Mouse (Mus musculus) limb, embryonic 15.5 days (tissue): ENCODE data around the gene Arhgap29. TPM values are rescaled to one million over a fixed set of nuclear protein-coding genes. Genes with fewer than 3 reads are reported as not detected.

Experiments
- ATAC-seq: fragments of 200-750 bp; cut with Nextera tagmentation; 2 replicates; pipeline ENCODE4 v1.8.0; 2017; ENCODE audit warnings: low read depth, moderate TSS enrichment; ENCODE audit not compliant: insufficient number of reproducible peaks, low FRiP score, low TSS enrichment
- H3K27ac ChIP-seq: fragments of 300-500 bp; sonication (generic); 2 replicates; pipeline ENCODE4 v1.5.1; 2015; ENCODE audit warnings: moderate library complexity, mild to moderate bottlenecking, inconsistent platforms
- H3K27me3 ChIP-seq: fragments of 300-500 bp; sonication (generic); 2 replicates; pipeline ENCODE4 v1.6.1; 2015; ENCODE audit warnings: inconsistent platforms
- H3K36me3 ChIP-seq: fragments of 300-500 bp; sonication (generic); 2 replicates; pipeline ENCODE4 v1.6.1; 2015; ENCODE audit warnings: inconsistent platforms
- H3K4me1 ChIP-seq: fragments of 300-500 bp; sonication (generic); 2 replicates; pipeline ENCODE4 v1.6.1; 2015; ENCODE audit warnings: inconsistent platforms
- H3K4me2 ChIP-seq: fragments of 300-500 bp; sonication (generic); 2 replicates; pipeline ENCODE4 v1.6.1; 2015; ENCODE audit warnings: mild to moderate bottlenecking, inconsistent platforms
- H3K4me3 ChIP-seq: fragments of 300-500 bp; sonication (generic); 2 replicates; pipeline ENCODE4 v1.5.1; 2015; ENCODE audit warnings: mild to moderate bottlenecking, inconsistent platforms
- H3K9ac ChIP-seq: fragments of 300-500 bp; sonication (generic); 2 replicates; pipeline ENCODE4 v1.6.1; 2015; ENCODE audit warnings: inconsistent platforms
- H3K9me3 ChIP-seq: fragments of 300-500 bp; sonication (generic); 2 replicates; pipeline ENCODE4 v1.6.1; 2016; ENCODE audit warnings: inconsistent platforms
- WGBS: fragments of 180-500 bp; shearing (Covaris S2); methylation state at CpG from one replicate; pipeline ENCODE4 v1.1.7; 2015; 5-methylcytosine and 5-hydroxymethylcytosine counted together
- polyA plus RNA-seq: library from polyadenylated mRNA; unstranded; fragments of >200 nt; fragmentation: Nextera tagmentation; extraction: Ambion mirVana; gene quantifications from 2 replicates; pipeline ENCODE4 v1.2.1, GENCODE M21; 2015

Arhgap29 gene
- 40.8 and 46.8 TPM in 2 replicates for polyA plus RNA-seq

DNA sequence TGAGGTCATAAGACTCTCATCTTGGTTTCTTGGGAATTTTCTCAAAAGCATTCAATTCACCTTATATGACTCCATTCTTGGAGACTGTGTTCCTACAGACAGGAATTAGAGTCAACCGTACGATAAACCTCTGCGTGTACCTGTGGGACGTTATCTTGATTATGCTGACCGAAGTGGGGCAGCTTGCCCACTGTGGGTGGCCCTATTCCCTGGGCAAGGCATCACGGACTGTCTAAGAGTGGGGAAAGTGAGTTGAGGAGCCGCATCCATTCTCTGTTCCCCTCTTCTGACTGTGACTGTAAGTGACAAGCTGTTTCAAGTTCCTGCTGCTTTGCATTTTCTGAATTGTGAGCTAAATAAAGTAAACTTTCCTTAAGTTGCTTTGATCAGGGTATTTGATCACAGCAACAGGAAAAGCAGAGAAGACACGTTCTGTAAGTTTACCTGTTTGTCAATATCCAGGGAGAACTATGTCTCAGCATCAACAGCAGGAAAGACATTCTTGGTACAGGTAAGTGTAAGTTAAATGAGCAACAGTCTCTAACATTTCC is at the start of gene Arhgap29:
Arhgap29 (plus strand) TSS at position 501 of the 551 bp plus-strand sequence.
- Histone ChIP-seq H3K4me1 (0 out of 2 replicates have a peak, but pooled peaks cover 4% of the 10 kb centered on the region), H3K9me3 (no peaks in the 10 kb centered on the region), H3K9ac (peak within 1 kb of the TSS; percentile 56), H3K4me2 (peak within 1 kb of the TSS; percentile 80), H3K4me3 (peak within 1 kb of the TSS; percentile 77), H3K27ac (peak within 1 kb of the TSS; percentile 50), H3K36me3 (no peaks in the 10 kb centered on the region), H3K27me3 (no peaks in the 10 kb centered on the region)
- WGBS, result 92% methylated on average over 8 of the region's 8 CpGs
- no peak for ATAC-seq

- WGBS, result 69% methylated on average over 5 of the region's 5 CpGs
- peaks cover 18% of the 10 kb centered on the region for H3K4me1 ChIP-seq
Measured at GRCm38 (mm10) chr3:121902729-121903128, 49.6 kb upstream of the Arhgap29 start.

DNA sequence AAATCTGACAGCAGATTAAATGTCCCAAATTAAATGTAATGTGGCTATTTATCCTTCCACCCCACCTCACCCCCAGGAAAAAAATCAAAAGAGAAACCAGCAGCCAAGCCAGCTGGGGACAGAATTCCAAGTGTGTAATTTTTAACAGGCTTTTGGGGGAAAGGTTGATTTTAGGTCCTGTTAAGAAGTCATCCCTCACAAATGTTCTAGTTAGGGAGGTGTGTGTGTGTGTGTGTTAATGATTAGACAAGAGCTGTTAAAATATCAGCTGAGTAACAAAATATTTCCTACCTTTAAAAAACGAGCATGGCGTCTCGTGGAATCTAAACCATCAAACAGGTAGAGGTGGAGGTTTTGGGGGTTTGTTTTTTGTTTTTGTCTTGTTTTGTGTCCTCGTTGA is 49.1 kb upstream of the Arhgap29 start:
- 42% methylated on average over 4 of the region's 4 CpGs for WGBS
- no peaks in the 10 kb centered on the region for H3K27me3 ChIP-seq

More at GRCm38 (mm10) chr3:121902729-121903128, 49.6 kb upstream of the Arhgap29 start:
- Histone ChIP-seq H3K27me3 (no peaks in the 10 kb centered on the region), H3K9me3 (no peaks in the 10 kb centered on the region), H3K36me3 (no peaks in the 10 kb centered on the region), H3K4me2 (no peak overlapping the region), H3K9ac (no peak overlapping the region), H3K27ac (no peak overlapping the region), H3K4me3 (no peak overlapping the region)
- no peak for ATAC-seq

DNA sequence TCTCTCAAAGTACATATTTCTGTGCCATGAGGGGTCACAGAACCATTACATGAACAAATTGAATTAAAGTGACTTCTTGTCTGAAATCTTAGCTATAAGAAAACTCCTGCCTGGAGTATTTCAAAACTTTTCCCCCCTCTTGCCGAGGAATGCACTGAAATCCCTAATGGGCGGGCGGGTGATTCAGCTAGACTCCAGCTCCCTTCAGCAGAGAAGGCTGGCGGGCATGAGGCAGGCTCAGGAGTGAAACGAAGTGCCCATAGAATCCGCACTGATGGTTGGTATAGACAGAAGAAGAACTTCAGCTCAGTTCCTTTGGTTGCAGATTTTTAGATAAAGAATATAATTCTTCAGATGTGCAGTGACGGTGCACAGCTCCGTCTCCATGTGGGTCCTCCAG is 48.6 kb upstream of the Arhgap29 start:
- WGBS, result 57% methylated on average over 8 of the region's 8 CpGs
- no peak overlapping the region for H3K9ac ChIP-seq
- no peak for ATAC-seq
- H3K9me3 ChIP-seq, result no peaks in the 10 kb centered on the region
- H3K27ac ChIP-seq, result no peak overlapping the region
- H3K27me3 ChIP-seq, result no peaks in the 10 kb centered on the region
- no peak overlapping the region for H3K4me3 ChIP-seq
- no peak overlapping the region for H3K4me2 ChIP-seq
- H3K4me1 ChIP-seq, result peaks cover 11% of the 10 kb centered on the region; the same call in 1 of the 2 replicates
- H3K36me3 ChIP-seq, result no peaks in the 10 kb centered on the region

More for the DNA sequence above, 49.1 kb upstream of the Arhgap29 start:
- Histone ChIP-seq H3K4me3 (no peak overlapping the region), H3K27ac (no peak overlapping the region), H3K9me3 (no peaks in the 10 kb centered on the region), H3K4me1 (peaks cover 13% of the 10 kb centered on the region), H3K9ac (no peak overlapping the region), H3K36me3 (no peaks in the 10 kb centered on the region), H3K4me2 (no peak overlapping the region)
- no peak for ATAC-seq

DNA sequence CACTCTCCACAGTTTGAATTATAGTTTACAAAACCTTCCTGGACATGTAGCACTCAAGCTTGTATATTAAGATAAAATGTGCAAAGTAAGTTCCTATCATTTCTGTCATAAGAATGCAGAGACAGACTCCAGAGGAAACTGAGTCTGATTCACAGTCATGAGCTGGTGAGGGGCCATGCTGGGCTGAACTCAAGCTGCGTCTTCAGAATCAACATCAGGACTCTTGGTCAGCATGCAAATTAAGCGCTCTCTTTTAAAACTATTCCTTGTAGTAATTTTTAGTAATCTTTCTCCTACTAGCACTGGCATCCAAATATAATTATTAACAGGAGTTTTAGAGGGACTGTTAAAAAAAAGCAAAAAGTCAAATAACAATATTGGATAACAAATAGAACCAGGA is 47.9 kb upstream of the Arhgap29 start:
- Histone ChIP-seq H3K27me3 (no peaks in the 10 kb centered on the region), H3K9me3 (no peaks in the 10 kb centered on the region), H3K36me3 (no peaks in the 10 kb centered on the region), H3K9ac (no peak overlapping the region), H3K4me2 (no peak overlapping the region), H3K27ac (no peak overlapping the region), H3K4me3 (no peak overlapping the region), H3K4me1 (peaks cover 11% of the 10 kb centered on the region; the same call in 1 of the 2 replicates)
- WGBS, result 87% methylated on average over 2 of the region's 2 CpGs
- no peak for ATAC-seq

DNA sequence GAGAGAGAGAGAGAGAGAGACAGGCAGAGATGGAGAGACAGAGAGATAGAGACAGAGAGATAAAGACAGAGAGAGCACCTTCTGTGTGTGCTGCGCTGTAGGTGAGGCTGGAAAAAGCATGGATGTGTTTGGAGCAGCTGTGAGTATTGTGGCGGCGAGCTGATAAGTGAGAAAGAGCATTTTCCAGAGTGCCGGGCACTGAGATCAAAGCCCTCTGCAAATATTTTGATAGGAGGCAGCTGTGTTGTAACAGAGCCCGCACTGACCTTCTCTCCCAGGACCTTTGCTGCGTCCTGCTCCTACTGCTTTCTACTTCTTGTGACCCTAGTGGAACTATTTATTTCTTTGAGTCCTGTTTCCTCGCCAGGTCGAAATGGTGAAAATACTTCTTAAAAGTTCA is 45.7 kb upstream of the Arhgap29 start:
- no peak overlapping the region for H3K9ac ChIP-seq
- ATAC-seq, result no peak
- WGBS, result 30% methylated on average over 8 of the region's 8 CpGs
- H3K27ac ChIP-seq, result no peak overlapping the region
- no peaks in the 10 kb centered on the region for H3K36me3 ChIP-seq
- no peaks in the 10 kb centered on the region for H3K27me3 ChIP-seq
- H3K4me2 ChIP-seq, result no peak overlapping the region
- peaks cover 11% of the 10 kb centered on the region; the same call in 1 of the 2 replicates for H3K4me1 ChIP-seq
- H3K4me3 ChIP-seq, result no peak overlapping the region
- no peaks in the 10 kb centered on the region for H3K9me3 ChIP-seq

DNA sequence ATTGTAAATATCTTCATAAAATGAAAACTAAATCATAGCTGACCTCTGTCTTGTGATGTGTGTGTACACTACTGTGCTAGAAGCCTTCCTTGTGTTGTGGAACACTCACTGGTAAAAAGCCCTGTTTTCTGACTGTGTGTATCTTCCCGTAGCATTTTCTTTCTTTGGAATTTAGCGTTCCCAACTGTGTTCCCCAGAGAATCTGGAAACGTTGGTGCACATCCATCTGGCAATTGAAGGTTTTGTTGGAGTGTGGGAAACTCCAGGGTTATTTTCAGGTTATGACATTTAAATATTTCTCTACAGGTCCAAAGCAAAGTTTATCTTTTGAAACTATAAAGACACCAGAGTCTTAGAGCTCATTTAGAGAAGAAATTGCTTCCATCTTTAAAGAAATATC is 43.2 kb upstream of the Arhgap29 start:
- no peak overlapping the region for H3K27ac ChIP-seq
- ATAC-seq, result no peak
- no peaks in the 10 kb centered on the region for H3K36me3 ChIP-seq
- H3K9ac ChIP-seq, result no peak overlapping the region
- no peaks in the 10 kb centered on the region for H3K9me3 ChIP-seq
- H3K4me3 ChIP-seq, result no peak overlapping the region
- 48% methylated on average over 3 of the region's 3 CpGs for WGBS
- no peaks in the 10 kb centered on the region for H3K27me3 ChIP-seq
- no peaks in the 10 kb centered on the region for H3K4me1 ChIP-seq
- no peak overlapping the region for H3K4me2 ChIP-seq

DNA sequence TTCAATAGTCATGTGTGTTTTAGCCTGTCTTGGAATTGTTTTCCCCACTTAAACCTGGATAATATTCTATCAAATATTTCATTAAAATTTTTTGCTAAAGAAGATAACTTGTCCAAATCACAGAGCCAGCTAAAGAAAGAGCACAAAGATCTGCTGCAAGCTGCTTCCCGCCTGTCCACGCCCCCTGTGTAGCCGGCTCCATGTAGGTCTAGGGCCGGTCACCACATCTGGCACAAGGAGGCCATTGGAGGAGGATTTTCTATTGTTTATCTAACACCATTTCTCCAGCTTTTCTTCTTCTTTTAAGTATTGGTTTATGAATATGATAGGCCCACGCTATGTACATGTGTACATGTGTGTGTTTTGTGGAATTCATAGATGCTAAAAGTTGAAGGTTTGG is 38.9 kb upstream of the Arhgap29 start:
- ATAC-seq, result no peak
- H3K36me3 ChIP-seq, result no peaks in the 10 kb centered on the region
- H3K9me3 ChIP-seq, result no peaks in the 10 kb centered on the region
- no peak overlapping the region for H3K4me2 ChIP-seq
- H3K27me3 ChIP-seq, result no peaks in the 10 kb centered on the region
- H3K4me3 ChIP-seq, result no peak overlapping the region
- H3K4me1 ChIP-seq, result no peaks in the 10 kb centered on the region
- no peak overlapping the region for H3K27ac ChIP-seq
- no peak overlapping the region for H3K9ac ChIP-seq
- WGBS, result 87% methylated on average over 5 of the region's 5 CpGs

- H3K27ac ChIP-seq, result peak overlapping the region; percentile 60
Measured at GRCm38 (mm10) chr3:121914459-121915185, 37.7 kb upstream of the Arhgap29 start.

DNA sequence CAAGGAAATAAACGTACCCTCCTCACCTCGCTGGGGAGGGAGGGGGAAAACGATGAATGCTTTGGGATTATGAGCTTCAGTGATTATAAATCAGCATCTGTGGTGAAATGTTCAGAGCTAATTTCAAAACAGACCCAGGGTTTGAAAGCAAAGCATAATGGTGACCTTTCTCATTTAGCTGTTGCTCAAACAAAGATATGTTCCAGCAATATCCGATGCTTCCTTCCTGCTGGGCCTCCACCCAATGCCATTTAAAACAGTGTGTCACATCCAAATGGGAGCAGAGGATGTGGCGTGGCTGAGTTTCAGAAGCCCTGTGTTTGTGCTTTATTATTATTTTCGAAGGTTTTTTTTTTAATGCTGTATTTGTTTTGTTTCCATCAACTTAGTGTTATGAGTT is 37.1 kb upstream of the Arhgap29 start:
- no peak overlapping the region for H3K9ac ChIP-seq
- no peak for ATAC-seq
- no peaks in the 10 kb centered on the region for H3K36me3 ChIP-seq
- H3K27me3 ChIP-seq, result no peaks in the 10 kb centered on the region
- no peaks in the 10 kb centered on the region for H3K4me1 ChIP-seq
- H3K4me2 ChIP-seq, result no peak overlapping the region
- H3K9me3 ChIP-seq, result no peaks in the 10 kb centered on the region
- H3K27ac ChIP-seq, result peak overlapping the region; percentile 60; the same call in 1 of the 2 replicates
- WGBS, result 73% methylated on average over 6 of the region's 6 CpGs
- H3K4me3 ChIP-seq, result no peak overlapping the region

More at GRCm38 (mm10) chr3:121914459-121915185, 37.7 kb upstream of the Arhgap29 start:
- Histone ChIP-seq H3K9ac (no peak overlapping the region), H3K9me3 (no peaks in the 10 kb centered on the region), H3K4me3 (no peak overlapping the region), H3K27me3 (no peaks in the 10 kb centered on the region), H3K4me2 (no peak overlapping the region), H3K36me3 (no peaks in the 10 kb centered on the region), H3K4me1 (no peaks in the 10 kb centered on the region)
- no peak for ATAC-seq
- 48% methylated on average over 13 of the region's 13 CpGs for WGBS

- 85% methylated on average over 5 of the region's 5 CpGs for WGBS
- H3K4me3 ChIP-seq, result no peak overlapping the region
- H3K27ac ChIP-seq, result no peak overlapping the region
- ATAC-seq, result no peak
- no peak overlapping the region for H3K9ac ChIP-seq
- H3K9me3 ChIP-seq, result no peaks in the 10 kb centered on the region
- H3K4me1 ChIP-seq, result no peaks in the 10 kb centered on the region
- H3K27me3 ChIP-seq, result no peaks in the 10 kb centered on the region
- no peaks in the 10 kb centered on the region for H3K36me3 ChIP-seq
- H3K4me2 ChIP-seq, result no peak overlapping the region
Measured at GRCm38 (mm10) chr3:121916802-121917532, 35.4 kb upstream of the Arhgap29 start.

- H3K9ac ChIP-seq, result no peak overlapping the region
- no peaks in the 10 kb centered on the region for H3K4me1 ChIP-seq
- WGBS, result 67% methylated on average over 7 of the region's 7 CpGs
- H3K36me3 ChIP-seq, result no peaks in the 10 kb centered on the region
- H3K4me3 ChIP-seq, result no peak overlapping the region
- no peaks in the 10 kb centered on the region for H3K27me3 ChIP-seq
- H3K4me2 ChIP-seq, result no peak overlapping the region
- no peak for ATAC-seq
- no peaks in the 10 kb centered on the region for H3K9me3 ChIP-seq
- H3K27ac ChIP-seq, result no peak overlapping the region
Measured at GRCm38 (mm10) chr3:121917658-121918057, 34.7 kb upstream of the Arhgap29 start.
